Mouse (Mus musculus): Measurements from ENCODE around the gene Tctex1d2. TPM values are rescaled to one million over a fixed set of nuclear protein-coding genes. Genes with fewer than 3 reads are reported as not detected.

Gene Tctex1d2
- total and polyA plus RNA-seq, 3 experiments: 13.0 to 239 (median 23.7) TPM

GRCm38 (mm10) chr16:32389049-32389448 lies 30.5 kb upstream of the Tctex1d2 start:
- peaks cover 8 to 44% of the 10 kb centered on the region in 2 experiments for H3K36me3 ChIP-seq (ENCODE audit: control insufficient read depth in 1 of 2, insufficient read depth in 2 of 2, low read length in 2 of 2)
- H3K27ac ChIP-seq (ENCODE audit: control insufficient read depth, low read depth, low read length): peak overlapping the region; percentile 61; the same call in 1 of the 2 replicates
- no peaks in the 10 kb centered on the region for H3K9me3 ChIP-seq (replicated peaks; ENCODE audit: insufficient read depth, low read length)
- DNase-seq (ENCODE audit: low read depth, low spot score): peak; percentile 42
- no peaks in the 10 kb centered on the region for H3K79me2 ChIP-seq (ENCODE audit: control insufficient read depth, insufficient read depth, low read length, poor library complexity)
- peaks cover 11 to 25% of the 10 kb centered on the region in 2 experiments for H3K4me1 ChIP-seq (ENCODE audit: control insufficient read depth in 1 of 2, insufficient read depth in 2 of 2, low read length in 2 of 2)
- H3K27me3 ChIP-seq (ENCODE audit: control insufficient read depth in 1 of 2, insufficient read depth in 2 of 2, low read length in 2 of 2): no peaks in the 10 kb centered on the region
- H3K9ac ChIP-seq (ENCODE audit: control insufficient read depth, low read depth, low read length, poor library complexity, severe bottlenecking): no peak overlapping the region
- no peak overlapping the region for H3K4me3 ChIP-seq (ENCODE audit: control insufficient read depth in 1 of 2, insufficient read depth in 1 of 2, low read depth in 2 of 2, low read length in 2 of 2)
- TF ChIP-seq EP300 (IDR thresholded peaks at IDR 0.05; ENCODE audit: low read depth in 1 of 2, low read length in 2 of 2) (peak; percentile 86 to 87), TCF12 (IDR thresholded peaks at IDR 0.05; ENCODE audit: low read depth, low read length) (peak; percentile 78), MEF2A (IDR thresholded peaks at IDR 0.05; ENCODE audit: extremely low read depth, insufficient replicate concordance, low read depth, low read length, poor library complexity, severe bottlenecking) (no peak), MYC (IDR thresholded peaks at IDR 0.05; ENCODE audit: low read depth, low read length) (no peak), ZMIZ1 (IDR thresholded peaks at IDR 0.05; ENCODE audit: low read depth, low read length) (no peak), HCFC1 (IDR thresholded peaks at IDR 0.05; ENCODE audit: low read depth, low read length) (no peak), RCOR1 (IDR thresholded peaks at IDR 0.05; ENCODE audit: low read depth, low read length) (peak; percentile 70), JUND (IDR thresholded peaks at IDR 0.05; ENCODE audit: low read depth, low read length) (no peak), CHD1 (IDR thresholded peaks at IDR 0.05; ENCODE audit: low read depth, low read length) (no peak), CTCF (IDR thresholded peaks at IDR 0.05 in 2 of 3, conservative IDR thresholded peaks at IDR 0.05 in 1 of 3; ENCODE audit: control insufficient read depth in 1 of 3, insufficient read depth in 1 of 3, low read depth in 2 of 3, low read length in 3 of 3, poor library complexity in 1 of 3, severe bottlenecking in 1 of 3) (no peak), BHLHE40 (IDR thresholded peaks at IDR 0.05; ENCODE audit: borderline replicate concordance, low read depth, low read length) (no peak), POLR2AphosphoS2 (IDR thresholded peaks at IDR 0.05; ENCODE audit: low read length) (no peak), NRF1 (IDR thresholded peaks at IDR 0.05; ENCODE audit: insufficient read depth, low read depth, low read length, poor library complexity, severe bottlenecking) (no peak), POLR2A (IDR thresholded peaks at IDR 0.05; ENCODE audit: control insufficient read depth in 1 of 2, insufficient read depth in 1 of 2, low read depth in 1 of 2, low read length in 2 of 2, poor library complexity in 1 of 2) (no peak), RAD21 (IDR thresholded peaks at IDR 0.05; ENCODE audit: low read depth, low read length) (no peak), MAFK (IDR thresholded peaks at IDR 0.05; ENCODE audit: borderline replicate concordance, low read depth, low read length) (no peak), ELF1 (IDR thresholded peaks at IDR 0.05; ENCODE audit: low read depth, low read length) (no peak), CHD2 (IDR thresholded peaks at IDR 0.05; ENCODE audit: low read length) (no peak), TAL1 (IDR thresholded peaks at IDR 0.05; ENCODE audit: low read length) (no peak), TBP (IDR thresholded peaks at IDR 0.05; ENCODE audit: low read depth, low read length) (no peak), MAZ (IDR thresholded peaks at IDR 0.05; ENCODE audit: low read depth, low read length) (no peak), ZKSCAN1 (IDR thresholded peaks at IDR 0.05; ENCODE audit: low read depth, low read length) (no peak), MYB (IDR thresholded peaks at IDR 0.05; ENCODE audit: low read depth, low read length) (peak; percentile 70), NELFE (IDR thresholded peaks at IDR 0.05; ENCODE audit: low read depth, low read length) (no peak), POLR2AphosphoS5 (IDR thresholded peaks at IDR 0.05; ENCODE audit: borderline replicate concordance, low read depth, low read length) (no peak), MAX (IDR thresholded peaks at IDR 0.05; ENCODE audit: low read length) (no peak), SMC3 (IDR thresholded peaks at IDR 0.05; ENCODE audit: low read depth, low read length) (no peak), ZC3H11A (IDR thresholded peaks at IDR 0.05; ENCODE audit: low read depth, low read length) (no peak), USF2 (IDR thresholded peaks at IDR 0.05; ENCODE audit: borderline replicate concordance in 1 of 2, insufficient read depth in 1 of 2, low read depth in 1 of 2, low read length in 2 of 2) (no peak), MXI1 (IDR thresholded peaks at IDR 0.05; ENCODE audit: low read depth, low read length) (no peak), ETS1 (IDR thresholded peaks at IDR 0.05; ENCODE audit: low read depth, low read length) (0 out of 2 replicates have a peak, but pooled peaks have one; percentile 15), E2F4 (IDR thresholded peaks at IDR 0.05; ENCODE audit: borderline replicate concordance, low read depth, low read length) (no peak), KAT2A (conservative IDR thresholded peaks at IDR 0.05; ENCODE audit: low read depth, low read length) (peak; percentile 21; the same call in 1 of the 2 replicates), UBTF (IDR thresholded peaks at IDR 0.05; ENCODE audit: borderline replicate concordance, insufficient read depth, low read depth, low read length) (no peak), GABPA (IDR thresholded peaks at IDR 0.05; ENCODE audit: low read depth, low read length) (no peak), SIN3A (IDR thresholded peaks at IDR 0.05; ENCODE audit: low read length) (peak; percentile 50; the same call in 1 of the 2 replicates), GATA1 (IDR thresholded peaks at IDR 0.05; ENCODE audit: low read depth, low read length) (peak; percentile 75), ZNF384 (IDR thresholded peaks at IDR 0.05; ENCODE audit: low read depth, low read length) (no peak)

All from MEL (cell line).